Mouse (Mus musculus) bone marrow, adult 2 months (tissue): ENCODE measurements around the gene Kyat1. TPM values are rescaled to one million over a fixed set of nuclear protein-coding genes. Genes with fewer than 3 reads are reported as not detected.
"Not testable (repeated sequence)": the region's sequence is repeated elsewhere in the genome, so short reads cannot be mapped to it uniquely, and the experiment has no call there.

Source experiments
- H3K27ac ChIP-seq: fragments of 200-500 bp; 2 replicates; pipeline ENCODE4 v1.5.1; 2012; ENCODE audit warnings: low read depth, mild to moderate bottlenecking, control low read depth, inconsistent platforms, low read length; ENCODE audit not compliant: control insufficient read depth, poor library complexity, insufficient read depth
- H3K4me1 ChIP-seq: fragments of 200-500 bp; 2 replicates; pipeline ENCODE4 v1.6.1; 2011; ENCODE audit warnings: low read length; ENCODE audit not compliant: control insufficient read depth, insufficient read depth
- H3K4me3 ChIP-seq: fragments of 200-500 bp; replicated peaks from 2 replicates; pipeline ENCODE3; 2011; ENCODE audit warnings: mild to moderate bottlenecking, low read depth, low read length, control low read depth; ENCODE audit not compliant: control insufficient read depth
- CTCF ChIP-seq: fragments of 200-500 bp; IDR thresholded peaks from 2 replicates; pipeline ENCODE4 v1.5.1; 2011; ENCODE audit warnings: low read length, control low read depth; ENCODE audit not compliant: control insufficient read depth, insufficient read depth
- POLR2A ChIP-seq: fragments of 200-500 bp; IDR thresholded peaks from 2 replicates; pipeline ENCODE4 v1.6.1; 2011; ENCODE audit warnings: low read depth, mild to moderate bottlenecking, control low read depth, low read length, borderline replicate concordance; ENCODE audit not compliant: control insufficient read depth
- WGBS: fragments of 180-500 bp; shearing (Covaris S2); methylation state at CpG from one replicate; pipeline ENCODE4 v1.1.7; 2018; 5-methylcytosine and 5-hydroxymethylcytosine counted together
- polyA plus RNA-seq: library from polyadenylated mRNA; stranded (reverse); fragments of >200 nt; gene quantifications from 2 replicates; pipeline ENCODE4 v1.2.4, GENCODE M21; 2011; ENCODE audit warnings: low replicate concordance; ENCODE audit not compliant: missing spikeins, insufficient read depth, insufficient read length

Kyat1 gene
- polyA plus RNA-seq, 1 experiment: 6.5 TPM

- no peak overlapping the region for H3K4me3 ChIP-seq
- no peaks in the 10 kb centered on the region for H3K4me1 ChIP-seq
- H3K27ac ChIP-seq: no peak overlapping the region
- TF ChIP-seq CTCF (no peak), POLR2A (no peak)
- 84% methylated on average over 11 of the region's 11 CpGs for WGBS
These were observed 53.8 kb downstream of the Kyat1 start for GRCm38 (mm10) chr2:30151840-30152239.

- H3K4me1 ChIP-seq: no peaks in the 10 kb centered on the region
- WGBS: 82% methylated on average over 4 of the region's 4 CpGs
- TF ChIP-seq CTCF (no peak), POLR2A (no peak)
These were observed 58.2 kb downstream of the Kyat1 start for GRCm38 (mm10) chr2:30147466-30147865.

GRCm38 (mm10) chr2:30144436-30144835 lies 61.2 kb downstream of the Kyat1 start:
- Histone ChIP-seq H3K4me1 (no peaks in the 10 kb centered on the region), H3K4me3 (no peak overlapping the region), H3K27ac (no peak overlapping the region)
- WGBS: 96% methylated on average over 4 of the region's 4 CpGs
- TF ChIP-seq POLR2A (no peak), CTCF (no peak)

More at GRCm38 (mm10) chr2:30147466-30147865, 58.2 kb downstream of the Kyat1 start:
- no peak overlapping the region for H3K4me3 ChIP-seq
- no peak overlapping the region for H3K27ac ChIP-seq

- 91% methylated on average over 4 of the region's 4 CpGs for WGBS
- not testable (repeated sequence) for H3K27ac ChIP-seq
These were observed 65.6 kb downstream of the Kyat1 start for GRCm38 (mm10) chr2:30140021-30140420.

GRCm38 (mm10) chr2:30136458-30136857 lies 69.2 kb downstream of the Kyat1 start:
- H3K4me3 ChIP-seq: no peak overlapping the region
- no peak for TF ChIP-seq POLR2A
- TF ChIP-seq CTCF: no peak
- H3K27ac ChIP-seq: no peak overlapping the region
- WGBS: 78% methylated on average over 10 of the region's 10 CpGs
- H3K4me1 ChIP-seq: no peaks in the 10 kb centered on the region; the same call in 1 of the 2 replicates

More at GRCm38 (mm10) chr2:30140021-30140420, 65.6 kb downstream of the Kyat1 start:
- H3K4me1 ChIP-seq, H3K4me3 ChIP-seq: not testable (repeated sequence)

Other genes with a start within 250 kb of the Kyat1 start
- 13.8 and 23.4 TPM in 2 replicates for gene Sptan1, start 240.3 kb downstream of the Kyat1 start, polyA plus RNA-seq
- gene Wdr34, start 157.0 kb downstream of the Kyat1 start, polyA plus RNA-seq: 3.6 and 5.7 TPM in 2 replicates
- 140 and 230 TPM in 2 replicates for gene Set, start 148.5 kb downstream of the Kyat1 start, polyA plus RNA-seq
- 5.0 and 8.1 TPM in 2 replicates for gene Pkn3, start 128.2 kb downstream of the Kyat1 start, polyA plus RNA-seq
- gene Zdhhc12, start 112.2 kb downstream of the Kyat1 start, polyA plus RNA-seq: 7.0 and 17.4 TPM in 2 replicates
- 12.3 and 24.8 TPM in 2 replicates for gene Zer1, start 81.3 kb downstream of the Kyat1 start, polyA plus RNA-seq
- 17.1 and 27.3 TPM in 2 replicates for gene Tbc1d13, start 72.1 kb downstream of the Kyat1 start, polyA plus RNA-seq
- gene Endog, start 34.4 kb downstream of the Kyat1 start, polyA plus RNA-seq: 4.6 and 8.6 TPM in 2 replicates
- gene Spout1, start 27.4 kb downstream of the Kyat1 start, polyA plus RNA-seq: 11.0 and 24.6 TPM in 2 replicates
- gene Lrrc8a, start 31.9 kb upstream of the Kyat1 start, polyA plus RNA-seq: 7.1 and 11.5 TPM in 2 replicates
- 2.5 TPM in 1 of 2 replicates, not detected in the other for gene Gm28035, start 34.7 kb upstream of the Kyat1 start, polyA plus RNA-seq
- 15.4 and 23.0 TPM in 2 replicates for gene Phyhd1, start 60.4 kb upstream of the Kyat1 start, polyA plus RNA-seq
- gene Gm28038, start 75.2 kb upstream of the Kyat1 start, polyA plus RNA-seq: 8.7 TPM in 1 of 2 replicates, not detected in the other
- gene Dolk, start 80.5 kb upstream of the Kyat1 start, polyA plus RNA-seq: 4.6 and 8.1 TPM in 2 replicates
- 9.5 and 27.3 TPM in 2 replicates for gene Nup188, start 80.5 kb upstream of the Kyat1 start, polyA plus RNA-seq
- gene Sh3glb2, start 153.5 kb upstream of the Kyat1 start, polyA plus RNA-seq: 27.2 and 50.0 TPM in 2 replicates
- gene Miga2, start 158.4 kb upstream of the Kyat1 start, polyA plus RNA-seq: 7.8 and 8.5 TPM in 2 replicates
- gene Dolpp1, start 186.4 kb upstream of the Kyat1 start, polyA plus RNA-seq: 30.0 and 40.3 TPM in 2 replicates
- 28.6 and 37.9 TPM in 2 replicates for gene Crat, start 210.0 kb upstream of the Kyat1 start, polyA plus RNA-seq
- 199 and 273 TPM in 2 replicates for gene Ptpa, start 210.2 kb upstream of the Kyat1 start, polyA plus RNA-seq